Mouse (Mus musculus) small intestine, adult 2 months (tissue): ENCODE data around the gene Mapkapk2.

Experiments
- CTCF ChIP-seq: fragments of 200-500 bp; IDR thresholded peaks from 2 replicates; pipeline ENCODE4 v1.5.1; 2012; ENCODE audit warnings: low read depth, mild to moderate bottlenecking, control low read depth, inconsistent platforms, low read length, moderate library complexity, mixed read lengths; ENCODE audit not compliant: insufficient replicate concordance, insufficient read length; ENCODE audit errors: extremely low read depth
- POLR2A ChIP-seq: fragments of 200-500 bp; IDR thresholded peaks from 2 replicates; pipeline ENCODE4 v1.6.1; 2012; ENCODE audit warnings: low read depth, mild to moderate bottlenecking, control low read depth, inconsistent platforms, low read length, moderate library complexity

DNA sequence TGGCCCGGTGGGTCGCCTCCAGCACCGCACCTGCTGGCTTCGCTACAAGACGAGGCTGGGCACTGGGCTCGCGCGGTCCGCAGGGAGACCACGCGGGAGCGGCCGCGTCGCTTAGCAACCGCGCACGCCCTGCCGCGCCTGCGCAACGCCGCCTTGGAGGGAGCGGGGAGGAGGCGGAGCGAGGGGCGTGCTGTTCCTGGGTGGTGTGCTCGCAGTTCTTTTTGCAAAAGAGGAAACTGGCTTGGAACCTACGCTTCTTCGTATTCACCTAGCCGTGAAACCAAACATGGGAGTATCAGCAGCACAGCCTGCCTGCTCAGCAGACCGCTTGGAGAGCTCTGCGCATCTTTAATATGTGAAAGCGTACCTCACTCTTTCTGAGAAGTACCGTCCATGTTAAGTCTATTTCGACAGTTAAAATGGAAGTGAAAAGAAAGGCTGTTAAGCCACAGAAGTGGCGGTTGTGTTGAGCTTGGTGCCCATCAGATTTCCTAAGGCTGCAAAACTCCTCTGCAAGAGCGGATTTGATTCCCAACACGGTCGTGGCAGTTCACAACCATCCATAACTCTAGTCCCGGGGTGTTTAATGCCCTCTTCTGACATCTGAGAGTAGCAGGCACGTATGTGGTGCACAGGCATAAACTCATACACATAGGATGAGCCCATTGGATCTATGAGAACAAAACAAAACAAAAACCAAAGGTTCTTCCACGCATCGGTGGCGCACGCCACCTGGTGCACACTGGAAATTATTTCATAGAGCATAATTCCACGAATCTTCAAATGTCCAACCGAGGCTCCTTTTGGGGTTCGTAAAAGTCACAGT, 40.8 kb upstream of the Mapkapk2 start, which contains the start of gene Dyrk3:
- TF ChIP-seq CTCF (peak; percentile 70; the same call in 1 of the 2 replicates), POLR2A (peak; percentile 33; the same call in 1 of the 2 replicates)
